Mouse (Mus musculus) liver, embryonic 14.5 days (tissue): Measurements from ENCODE around the gene Dalrd3. TPM values are rescaled to one million over a fixed set of nuclear protein-coding genes. Genes with fewer than 3 reads are reported as not detected.

Experiments used
- ATAC-seq: fragments of 200-750 bp; cut with Nextera tagmentation; 2 replicates; pipeline ENCODE4 v1.8.0; 2017; ENCODE audit warnings: moderate number of reproducible peaks, mild to moderate bottlenecking, moderate library complexity; ENCODE audit not compliant: insufficient read depth
- DNase-seq, 3 experiments: peaks; one replicate each; pipeline ENCODE4 v3.0.0-alpha.2; 2012 to 2013; ENCODE audit warnings: low read depth in 3 of 3, low spot score in 3 of 3
- H3K27ac ChIP-seq: fragments of 300-500 bp; sonication (generic); 2 replicates; pipeline ENCODE4 v1.5.1; 2014; ENCODE audit warnings: moderate library complexity, mild to moderate bottlenecking, control low read depth, inconsistent platforms
- H3K27me3 ChIP-seq: fragments of 300-500 bp; sonication (generic); 2 replicates; pipeline ENCODE4 v1.6.1; 2014; ENCODE audit warnings: mild to moderate bottlenecking, low read length, moderate library complexity; ENCODE audit not compliant: control insufficient read depth, insufficient read depth
- H3K36me3 ChIP-seq: fragments of 300-500 bp; sonication (generic); replicated peaks from 2 replicates; pipeline ENCODE4 v1.6.1; 2014; ENCODE audit warnings: low read depth; ENCODE audit not compliant: control insufficient read depth, insufficient read depth
- H3K4me1 ChIP-seq, 2 experiments: fragments of 200-500 bp in 1 of 2; fragments of 300-500 bp in 1 of 2; sonication (generic) in 1 of 2; replicated peaks; 2 replicates each; pipeline ENCODE4 v1.6.1; 2012 to 2014; ENCODE audit warnings: antibody characterized with exemption in 1 of 2, inconsistent platforms in 1 of 2, low read length in 1 of 2; ENCODE audit not compliant: control insufficient read depth in 2 of 2, insufficient read depth in 2 of 2
- H3K4me2 ChIP-seq: fragments of 300-500 bp; sonication (generic); 2 replicates; pipeline ENCODE4 v1.6.1; 2014; ENCODE audit warnings: low read depth, mild to moderate bottlenecking, control low read depth, moderate library complexity
- H3K4me3 ChIP-seq, 2 experiments: fragments of 200-500 bp in 1 of 2; fragments of 300-500 bp in 1 of 2; sonication (generic) in 1 of 2; 2 replicates each; pipeline ENCODE4 v1.5.1; 2012 to 2014; ENCODE audit warnings: low read depth in 2 of 2, low read length in 2 of 2, mild to moderate bottlenecking in 2 of 2, control low read depth in 1 of 2, inconsistent platforms in 1 of 2, moderate library complexity in 1 of 2; ENCODE audit not compliant: insufficient read depth in 1 of 2
- H3K9ac ChIP-seq: fragments of 300-500 bp; sonication (generic); replicated peaks from 2 replicates; pipeline ENCODE4 v1.6.1; 2014; ENCODE audit warnings: mild to moderate bottlenecking, control low read depth, moderate library complexity
- H3K9me3 ChIP-seq: fragments of 300-500 bp; sonication (generic); 2 replicates; pipeline ENCODE4 v1.6.1; 2016; ENCODE audit warnings: low read length, mixed read lengths; ENCODE audit not compliant: control insufficient read depth
- CTCF ChIP-seq: IDR thresholded peaks from 2 replicates; pipeline ENCODE4 v1.5.1; 2016; ENCODE audit warnings: antibody characterized with exemption, low read depth, control low read depth
- EP300 ChIP-seq: IDR thresholded peaks from 2 replicates; pipeline ENCODE4 v1.6.1; 2016; ENCODE audit warnings: antibody characterized with exemption, low read depth
- WGBS: fragments of 180-500 bp; shearing (Covaris S2); extraction: QIAGEN DNeasy Blood & Tissue Kit; methylation state at CpG from one replicate; pipeline ENCODE4 v1.1.7; 2014; ENCODE audit not compliant: insufficient replicate concordance; 5-methylcytosine and 5-hydroxymethylcytosine counted together
- polyA plus RNA-seq, 2 experiments: library from polyadenylated mRNA; depleted of rRNA in 1 of 2; stranded (reverse) in 1 of 2; unstranded in 1 of 2; fragments of >200 nt; fragmentation: Nextera tagmentation in 1 of 2; extraction: Ambion mirVana in 1 of 2; gene quantifications; 2 replicates each; pipeline versions ENCODE4 v1.2.1 to v1.2.3; 2012 to 2014

Dalrd3 gene
- polyA plus RNA-seq, 2 experiments: 26.4 to 43.8 TPM

DNA sequence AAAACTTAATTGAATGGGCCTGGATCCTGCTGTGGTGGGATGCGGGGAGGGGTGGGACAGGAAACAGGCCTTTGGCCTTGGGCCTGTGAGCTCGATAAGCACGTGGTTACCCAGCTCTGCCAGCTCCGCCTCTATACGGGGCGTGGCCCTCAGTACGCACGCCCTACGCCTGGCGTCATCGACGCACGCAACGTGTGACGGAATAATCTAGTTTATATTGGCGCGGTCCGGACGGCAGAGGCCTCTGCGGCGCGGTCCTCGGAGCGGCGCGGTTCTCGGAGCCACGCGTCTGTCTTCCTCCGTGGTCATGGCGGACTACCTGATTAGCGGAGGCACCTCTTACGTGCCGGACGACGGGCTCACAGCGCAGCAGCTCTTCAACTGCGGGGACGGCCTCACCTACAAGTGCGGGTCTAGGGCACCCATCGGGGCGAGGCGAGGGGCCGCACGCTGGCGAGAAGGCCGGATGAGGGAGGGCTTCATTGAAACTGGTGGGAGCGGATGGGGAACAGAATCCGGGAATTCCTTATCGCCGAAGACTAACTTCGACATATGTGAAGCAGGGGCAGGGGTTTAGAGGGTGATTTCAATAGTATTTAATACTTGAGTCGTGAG, 9.4 kb upstream of the Dalrd3 start, which contains the start of gene Impdh2:
TSS of gene Impdh2 (plus strand) at position 60 of the 615 bp plus-strand sequence.
- Histone ChIP-seq H3K36me3 (peaks cover 64% of the 10 kb centered on the region), H3K27me3 (no peaks in the 10 kb centered on the region), H3K4me2 (peak within 1 kb of the TSS; percentile 97)

DNA sequence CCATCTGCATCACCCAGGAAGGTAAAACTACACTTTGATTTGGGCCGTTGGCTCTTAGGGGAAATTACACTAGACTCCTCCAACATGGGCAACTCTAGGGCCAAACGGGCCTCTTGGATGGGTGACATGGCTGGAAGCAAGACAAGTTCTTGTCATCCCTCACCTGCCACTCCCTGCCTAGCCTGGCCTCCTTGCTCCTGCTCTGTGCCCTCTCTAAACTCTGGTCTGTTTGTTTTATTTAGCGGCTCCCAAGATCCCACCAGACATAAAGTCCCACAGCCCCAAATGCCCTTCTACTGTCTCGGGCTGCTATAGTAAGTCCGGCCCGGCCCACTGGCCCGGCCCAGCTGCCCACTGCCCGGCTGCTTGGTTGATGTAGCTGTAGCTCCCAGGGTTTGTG, 6.0 kb upstream of the Dalrd3 start:
- DNase-seq: no peak
- Histone ChIP-seq H3K9me3 (no peaks in the 10 kb centered on the region), H3K4me1 (peaks cover 18 to 24% of the 10 kb centered on the region in 2 experiments), H3K27me3 (no peaks in the 10 kb centered on the region), H3K4me3 (no peak overlapping the region), H3K4me2 (no peak overlapping the region), H3K27ac (no peak overlapping the region), H3K36me3 (peaks cover 41% of the 10 kb centered on the region), H3K9ac (no peak overlapping the region)
- 85% methylated on average over 8 of the region's 8 CpGs for WGBS
- no peak for TF ChIP-seq CTCF
- TF ChIP-seq EP300: no peak
- ATAC-seq: no peak

More for the DNA sequence above, 9.4 kb upstream of the Dalrd3 start, which contains the start of gene Impdh2:
- peak within 1 kb of the TSS; percentile 66 for H3K27ac ChIP-seq
- no peaks in the 10 kb centered on the region for H3K9me3 ChIP-seq
- peaks cover 11 to 14% of the 10 kb centered on the region in 2 experiments; a peak in 3 of 4 replicates for H3K4me1 ChIP-seq
- peak within 1 kb of the TSS; percentile 78 to 81 for H3K4me3 ChIP-seq
- WGBS: under 1% methylated on average over 50 of the region's 53 CpGs
- ATAC-seq (peak; percentile 98), DNase-seq (peak; percentile 93 to 95 (median 94))
- peak within 1 kb of the TSS; percentile 82 for H3K9ac ChIP-seq
- TF ChIP-seq CTCF (peak; percentile 33; the same call in 1 of the 2 replicates), EP300 (no peak)

DNA sequence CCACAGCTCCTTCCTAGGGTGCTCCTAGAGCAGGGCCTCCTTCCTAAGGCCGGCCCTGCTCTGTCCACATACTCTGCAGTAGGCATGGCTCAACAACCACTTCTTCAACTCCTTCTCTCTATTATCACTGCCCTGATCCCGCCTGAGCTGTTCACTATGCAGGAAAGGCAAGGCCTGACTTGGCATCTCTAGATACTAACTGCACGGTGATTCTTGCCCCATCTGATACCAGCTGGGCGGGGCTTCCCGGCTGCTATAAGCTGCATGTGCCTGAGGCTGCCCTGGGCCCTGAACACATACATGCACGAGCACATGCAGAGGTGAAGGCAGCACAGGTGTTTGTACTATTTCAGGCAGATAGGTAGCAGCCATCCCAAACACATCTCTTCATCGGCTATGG, 5.6 kb upstream of the Dalrd3 start:
- Histone ChIP-seq H3K27ac (no peak overlapping the region), H3K9ac (no peak overlapping the region), H3K27me3 (no peaks in the 10 kb centered on the region), H3K9me3 (no peaks in the 10 kb centered on the region), H3K4me2 (no peak overlapping the region), H3K4me1 (peaks cover 22 to 29% of the 10 kb centered on the region in 2 experiments), H3K36me3 (peaks cover 36% of the 10 kb centered on the region), H3K4me3 (no peak overlapping the region)
- ATAC-seq: no peak
- no peak for DNase-seq
- no peak for TF ChIP-seq EP300
- TF ChIP-seq CTCF: no peak
- 46% methylated on average over 7 of the region's 7 CpGs for WGBS

DNA sequence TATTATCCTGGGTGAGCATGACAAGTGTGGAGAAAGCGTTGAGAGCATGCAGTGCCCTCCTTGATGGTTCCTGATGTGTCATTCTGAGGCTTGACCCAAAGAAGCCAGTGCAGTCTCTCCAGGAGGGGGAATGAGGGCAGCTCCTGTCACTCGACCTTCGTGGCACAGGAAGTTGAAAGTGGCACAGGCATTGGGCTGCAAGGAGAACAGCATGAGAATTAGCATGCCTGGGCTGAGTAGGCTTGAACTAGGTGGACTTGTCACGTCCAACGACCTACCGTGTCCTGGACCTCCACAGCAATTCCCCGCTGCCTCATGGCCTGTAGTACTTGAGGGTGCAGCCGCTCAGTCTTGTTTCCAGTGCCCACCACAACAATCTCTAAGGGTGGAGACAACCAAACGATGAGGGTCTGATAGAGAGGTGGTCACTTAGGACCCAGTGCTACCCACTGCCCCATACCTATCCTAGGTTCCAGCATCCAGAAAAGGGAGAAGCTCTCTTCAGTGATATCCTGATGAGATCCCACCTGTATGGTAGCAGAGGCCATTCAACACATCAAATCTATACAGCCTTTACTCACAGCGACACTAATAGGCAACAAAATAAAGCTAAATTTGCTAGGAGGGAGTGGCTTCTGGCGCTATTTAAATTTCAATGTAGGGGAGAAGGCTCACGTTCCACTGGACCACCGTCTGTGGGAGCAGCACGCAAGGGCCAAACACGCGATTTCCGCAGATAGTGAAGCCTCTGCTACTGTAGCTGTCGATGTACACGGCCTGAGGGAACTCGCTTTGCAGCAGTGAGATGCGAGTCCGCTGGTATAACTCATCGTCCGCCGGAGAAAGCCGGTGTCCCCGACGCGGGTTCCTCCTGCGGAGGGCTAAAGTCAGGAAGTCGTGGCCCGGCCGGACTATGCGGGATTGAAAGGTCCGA, 3.5 kb upstream of the Dalrd3 start:
- DNase-seq: no peak
- ATAC-seq: peak; percentile 3
- Histone ChIP-seq H3K9me3 (no peaks in the 10 kb centered on the region), H3K36me3 (peaks cover 31% of the 10 kb centered on the region), H3K27ac (peak overlapping the region; percentile 93), H3K4me3 (peak overlapping the region; percentile 83 to 86), H3K4me1 (peaks cover 21 to 34% of the 10 kb centered on the region in 2 experiments), H3K4me2 (peak overlapping the region; percentile 99), H3K27me3 (no peaks in the 10 kb centered on the region), H3K9ac (peak overlapping the region; percentile 87)
- no peak for TF ChIP-seq EP300
- TF ChIP-seq CTCF: no peak
- WGBS: 7% methylated on average over 35 of the region's 35 CpGs
